Mouse (Mus musculus): ENCODE results near the gene Brd3. TPM values are rescaled to one million over a fixed set of nuclear protein-coding genes. Genes with fewer than 3 reads are reported as not detected.

Brd3 gene
- polyA plus RNA-seq, 1 experiment from 2014 or later: 76.2 TPM

DNA sequence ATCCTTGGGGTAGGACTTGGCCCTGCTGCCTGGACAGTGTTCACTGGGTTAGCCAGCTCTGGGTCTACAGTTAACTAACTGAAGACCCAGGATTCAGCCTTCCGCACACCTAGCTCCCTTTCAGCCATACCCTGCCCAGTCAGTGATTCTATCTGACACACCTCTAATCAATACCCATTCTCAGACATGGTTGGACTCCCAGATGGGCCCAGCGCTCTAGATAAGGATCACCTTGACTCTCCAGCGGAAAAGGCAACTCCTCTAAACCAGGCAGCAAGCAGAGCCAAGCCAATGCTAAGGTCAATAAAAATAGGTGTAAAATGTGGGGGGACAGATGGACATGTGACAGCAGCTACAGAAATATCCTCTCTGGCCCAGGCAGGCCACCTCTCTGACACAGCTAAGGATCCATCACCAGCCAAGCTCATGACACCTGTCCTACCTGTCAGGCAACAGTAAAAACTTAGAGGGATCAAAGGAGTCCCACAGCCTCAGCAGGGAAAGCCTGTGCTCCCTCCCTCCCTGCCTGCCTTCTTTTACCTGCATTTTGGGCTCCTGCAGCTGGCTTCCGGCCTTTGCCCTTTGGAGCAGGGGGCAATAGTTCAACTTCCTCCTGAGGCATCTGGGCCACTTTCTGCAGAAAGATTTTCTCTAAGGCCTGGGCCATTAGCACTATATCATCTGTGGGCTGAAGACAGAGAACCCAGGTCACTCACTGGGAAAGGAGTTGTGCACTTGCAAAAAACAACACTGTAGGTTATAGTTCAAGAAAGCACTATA lies 45.4 kb downstream of the Brd3 start:
- no peak overlapping the region for H3K4me3 ChIP-seq (replicated peaks)
- no peaks in the 10 kb centered on the region for H3K27me3 ChIP-seq (replicated peaks)
- no peak for ATAC-seq (ENCODE audit: insufficient read depth, low FRiP score, low read depth)
- no peak overlapping the region for H3K27ac ChIP-seq
- no peaks in the 10 kb centered on the region for H3K4me1 ChIP-seq
- H3K9ac ChIP-seq: no peak overlapping the region
- WGBS: 79% methylated on average over 4 of the region's 4 CpGs
- no peak overlapping the region for H3K4me2 ChIP-seq
- H3K9me3 ChIP-seq: no peaks in the 10 kb centered on the region
- H3K36me3 ChIP-seq: peaks cover 66% of the 10 kb centered on the region

GRCm38 (mm10) chr2:27460651-27461050 lies 46.8 kb downstream of the Brd3 start:
- H3K36me3 ChIP-seq: peaks cover 78% of the 10 kb centered on the region

GRCm38 (mm10) chr2:27460163-27460562 lies 47.3 kb downstream of the Brd3 start:
- Histone ChIP-seq H3K4me1 (no peaks in the 10 kb centered on the region), H3K36me3 (peaks cover 83% of the 10 kb centered on the region), H3K4me2 (no peak overlapping the region), H3K27ac (no peak overlapping the region), H3K9me3 (no peaks in the 10 kb centered on the region), H3K27me3 (replicated peaks) (no peaks in the 10 kb centered on the region), H3K9ac (no peak overlapping the region), H3K4me3 (replicated peaks) (no peak overlapping the region)
- no peak for ATAC-seq (ENCODE audit: insufficient read depth, low FRiP score, low read depth)
- WGBS: 82% methylated on average over 5 of the region's 5 CpGs

More at GRCm38 (mm10) chr2:27460651-27461050, 46.8 kb downstream of the Brd3 start:
- no peak overlapping the region for H3K9ac ChIP-seq
- ATAC-seq (ENCODE audit: insufficient read depth, low FRiP score, low read depth): no peak
- H3K4me3 ChIP-seq (replicated peaks): no peak overlapping the region
- no peak overlapping the region for H3K4me2 ChIP-seq
- no peaks in the 10 kb centered on the region for H3K27me3 ChIP-seq (replicated peaks)
- no peaks in the 10 kb centered on the region for H3K9me3 ChIP-seq
- H3K27ac ChIP-seq: no peak overlapping the region
- no peaks in the 10 kb centered on the region for H3K4me1 ChIP-seq
- 70% methylated on average over 9 of the region's 9 CpGs for WGBS

DNA sequence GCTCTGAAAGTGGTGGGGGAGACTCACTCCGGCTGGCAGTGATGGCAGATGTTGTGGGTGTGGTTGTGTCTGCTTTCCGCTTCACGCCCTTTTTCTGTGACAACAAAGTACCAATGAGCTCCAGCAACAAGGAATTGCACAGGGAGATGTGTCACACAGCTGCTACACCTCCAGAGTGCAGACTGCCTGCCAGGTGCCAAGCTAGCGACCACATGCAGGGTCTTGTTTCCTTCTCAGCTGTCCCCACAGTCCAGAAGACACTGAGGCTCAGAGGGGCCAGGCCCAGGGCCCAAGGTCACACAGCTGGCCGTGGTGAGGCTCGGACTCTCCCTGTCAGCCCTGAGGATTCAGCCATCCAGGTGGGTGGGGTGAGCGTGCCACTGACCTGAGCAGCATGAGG lies 47.7 kb downstream of the Brd3 start:
- H3K4me3 ChIP-seq (replicated peaks): no peak overlapping the region
- H3K4me1 ChIP-seq: no peaks in the 10 kb centered on the region
- 87% methylated on average over 7 of the region's 7 CpGs for WGBS
- H3K36me3 ChIP-seq: peaks cover 87% of the 10 kb centered on the region
- no peaks in the 10 kb centered on the region for H3K27me3 ChIP-seq (replicated peaks)
- ATAC-seq (ENCODE audit: insufficient read depth, low FRiP score, low read depth): no peak
- no peak overlapping the region for H3K4me2 ChIP-seq
- H3K27ac ChIP-seq: no peak overlapping the region
- H3K9ac ChIP-seq: no peak overlapping the region
- H3K9me3 ChIP-seq: no peaks in the 10 kb centered on the region

GRCm38 (mm10) chr2:27450226-27450625 lies 57.2 kb downstream of the Brd3 start:
- no peak for ATAC-seq (ENCODE audit: insufficient read depth, low FRiP score, low read depth)
- H3K27me3 ChIP-seq (replicated peaks): no peaks in the 10 kb centered on the region
- no peaks in the 10 kb centered on the region for H3K4me1 ChIP-seq

DNA sequence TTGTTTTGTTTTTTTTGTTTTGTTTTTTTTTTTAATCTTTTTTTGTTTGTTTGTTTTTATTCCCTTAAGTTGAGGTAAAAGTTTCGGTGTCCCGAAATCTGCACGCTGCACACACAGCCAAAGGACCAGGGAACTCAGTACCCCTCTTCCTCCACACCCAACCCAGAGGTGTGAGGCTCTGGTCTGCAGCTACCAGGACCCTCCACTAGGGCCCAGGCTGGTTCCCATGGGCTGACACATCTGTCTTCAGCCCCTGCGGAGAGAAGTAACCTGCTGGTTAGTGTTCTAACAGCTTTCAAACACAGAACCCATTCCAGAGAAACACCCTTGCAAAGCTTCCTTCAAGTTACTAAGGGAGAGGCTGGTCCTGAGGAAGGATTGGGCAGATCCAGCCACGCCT lies 59.7 kb downstream of the Brd3 start:
- Histone ChIP-seq H3K27me3 (replicated peaks) (no peaks in the 10 kb centered on the region), H3K27ac (no peak overlapping the region), H3K9me3 (no peaks in the 10 kb centered on the region), H3K4me1 (peaks cover 6% of the 10 kb centered on the region; the same call in 1 of the 2 replicates), H3K4me3 (replicated peaks) (no peak overlapping the region), H3K36me3 (peaks cover 72% of the 10 kb centered on the region), H3K9ac (no peak overlapping the region), H3K4me2 (no peak overlapping the region)
- ATAC-seq (ENCODE audit: insufficient read depth, low FRiP score, low read depth): no peak
- 90% methylated on average over 5 of the region's 5 CpGs for WGBS

More at GRCm38 (mm10) chr2:27450226-27450625, 57.2 kb downstream of the Brd3 start:
- Histone ChIP-seq H3K4me3 (replicated peaks) (no peak overlapping the region), H3K4me2 (no peak overlapping the region), H3K9me3 (no peaks in the 10 kb centered on the region), H3K36me3 (peaks cover 86% of the 10 kb centered on the region), H3K9ac (no peak overlapping the region), H3K27ac (no peak overlapping the region)
- WGBS: 79% methylated on average over 14 of the region's 14 CpGs

DNA sequence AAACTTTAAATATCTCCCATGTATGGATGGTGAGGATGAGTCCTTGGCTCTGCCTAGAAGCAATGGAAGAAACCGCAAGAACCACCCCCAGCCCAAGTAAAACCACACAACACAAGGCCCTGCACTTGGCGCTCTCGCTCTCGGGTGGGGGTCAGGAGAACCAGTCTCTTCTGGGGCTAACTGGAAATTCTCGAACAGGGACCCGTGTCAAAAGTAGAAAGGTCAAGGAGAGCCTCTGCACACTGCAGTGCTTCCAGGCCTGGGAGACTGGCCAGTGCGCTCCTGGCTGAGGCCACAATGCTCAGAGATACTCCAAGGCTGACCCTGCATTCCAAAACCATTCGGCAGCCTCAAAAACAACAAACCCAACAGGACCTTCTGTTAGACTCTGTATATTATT lies 60.6 kb downstream of the Brd3 start:
- Histone ChIP-seq H3K27ac (no peak overlapping the region), H3K9ac (no peak overlapping the region), H3K4me1 (peaks cover 9% of the 10 kb centered on the region; the same call in 1 of the 2 replicates), H3K27me3 (replicated peaks) (no peaks in the 10 kb centered on the region), H3K36me3 (peaks cover 65% of the 10 kb centered on the region), H3K9me3 (no peaks in the 10 kb centered on the region), H3K4me3 (replicated peaks) (no peak overlapping the region), H3K4me2 (no peak overlapping the region)
- ATAC-seq (ENCODE audit: insufficient read depth, low FRiP score, low read depth): no peak
- WGBS: 90% methylated on average over 8 of the region's 8 CpGs

DNA sequence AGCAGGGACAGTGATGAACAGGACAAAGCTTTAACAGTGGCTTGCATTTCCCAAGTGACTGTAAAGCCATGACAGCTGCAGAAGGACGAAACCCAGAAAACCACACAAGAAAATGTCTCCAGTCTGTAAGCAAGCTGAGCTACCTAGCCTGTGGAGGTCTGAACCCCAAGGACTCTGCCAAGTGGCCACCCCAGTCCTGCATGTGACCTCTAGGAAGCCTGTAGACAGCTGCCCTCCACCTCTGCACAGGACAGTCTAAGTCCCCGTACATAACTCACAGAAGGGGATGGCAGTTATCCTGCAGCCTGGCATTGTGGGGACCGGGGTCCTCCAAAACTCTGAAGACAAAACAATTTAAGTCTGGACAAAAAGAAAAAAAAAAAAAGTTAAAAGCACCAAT lies 61.6 kb downstream of the Brd3 start:
- Histone ChIP-seq H3K4me1 (peaks cover 11% of the 10 kb centered on the region; the same call in 1 of the 2 replicates), H3K27ac (no peak overlapping the region), H3K9me3 (no peaks in the 10 kb centered on the region), H3K9ac (no peak overlapping the region), H3K36me3 (peaks cover 56% of the 10 kb centered on the region), H3K27me3 (replicated peaks) (no peaks in the 10 kb centered on the region), H3K4me2 (no peak overlapping the region), H3K4me3 (replicated peaks) (no peak overlapping the region)
- ATAC-seq (ENCODE audit: insufficient read depth, low FRiP score, low read depth): no peak
- WGBS: 85% methylated on average over 3 of the region's 3 CpGs

- Histone ChIP-seq H3K9ac (no peak overlapping the region), H3K36me3 (peaks cover 33% of the 10 kb centered on the region), H3K27me3 (replicated peaks) (no peaks in the 10 kb centered on the region), H3K4me2 (peak overlapping the region; percentile 66; the same call in 1 of the 2 replicates), H3K4me3 (replicated peaks) (peak overlapping the region; percentile 56; the same call in 1 of the 2 replicates), H3K27ac (no peak overlapping the region), H3K4me1 (peaks cover 11% of the 10 kb centered on the region; the same call in 1 of the 2 replicates), H3K9me3 (no peaks in the 10 kb centered on the region)
- WGBS: 76% methylated on average over 5 of the region's 5 CpGs
- ATAC-seq (ENCODE audit: insufficient read depth, low FRiP score, low read depth): no peak
Observed at GRCm38 (mm10) chr2:27443450-27443708, 64.1 kb downstream of the Brd3 start.

DNA sequence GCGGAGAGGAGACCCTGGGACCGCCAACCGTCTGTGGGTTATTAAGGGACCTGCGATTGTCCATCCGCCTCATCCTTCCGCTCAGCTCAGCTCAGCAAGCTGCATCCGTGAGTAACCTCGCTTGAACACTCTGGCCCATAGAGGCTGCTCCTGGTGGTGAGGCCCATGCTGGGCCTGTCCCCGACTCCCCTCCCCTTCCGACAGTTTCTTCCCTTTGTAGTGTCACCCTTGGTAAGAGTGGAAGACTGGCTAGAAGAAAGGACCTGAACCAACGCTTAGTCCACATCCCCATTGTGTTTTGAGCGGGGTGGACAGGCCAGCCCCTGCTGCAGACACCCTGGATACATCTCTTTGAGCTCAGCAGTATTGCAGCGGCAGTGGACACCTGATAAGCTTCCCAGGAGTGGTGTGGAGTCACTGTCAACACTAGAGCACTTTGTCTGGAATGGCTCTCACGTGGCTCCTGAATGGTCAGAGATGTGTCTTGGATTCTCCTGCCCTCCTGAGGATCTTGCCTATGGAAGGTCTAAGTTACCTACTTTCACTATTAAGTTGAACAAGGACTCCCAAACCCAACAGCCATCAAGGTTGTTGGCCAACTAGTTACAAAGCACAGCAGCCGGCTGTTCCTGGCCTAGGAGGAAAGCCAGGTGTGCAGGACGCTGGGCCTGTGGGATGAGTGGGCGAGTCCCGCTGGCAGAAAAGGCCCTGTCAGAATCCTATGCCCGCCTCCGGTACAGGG lies 64.6 kb downstream of the Brd3 start:
- 33% methylated on average over 20 of the region's 20 CpGs for WGBS

GRCm38 (mm10) chr2:27441767-27442707 lies 65.4 kb downstream of the Brd3 start, which contains the start of gene Brd3os:
Gene Brd3os (plus strand): TSS chr2:27442324.
- Histone ChIP-seq H3K27ac (peak within 1 kb of the TSS; percentile 73), H3K4me3 (replicated peaks) (peak within 1 kb of the TSS; percentile 56), H3K4me1 (peaks cover 14% of the 10 kb centered on the region), H3K27me3 (replicated peaks) (no peaks in the 10 kb centered on the region), H3K9ac (peak within 1 kb of the TSS; percentile 3; the same call in 1 of the 2 replicates), H3K9me3 (no peaks in the 10 kb centered on the region), H3K36me3 (peaks cover 22% of the 10 kb centered on the region), H3K4me2 (peak within 1 kb of the TSS; percentile 66)
- ATAC-seq (ENCODE audit: insufficient read depth, low FRiP score, low read depth): peak; percentile 88
- WGBS: 1% methylated on average over 36 of the region's 36 CpGs

More for the DNA sequence above, 64.6 kb downstream of the Brd3 start:
- Histone ChIP-seq H3K36me3 (peaks cover 28% of the 10 kb centered on the region), H3K4me3 (replicated peaks) (peak overlapping the region; percentile 56), H3K9me3 (no peaks in the 10 kb centered on the region), H3K27me3 (replicated peaks) (no peaks in the 10 kb centered on the region), H3K27ac (peak overlapping the region; percentile 6), H3K4me1 (peaks cover 13% of the 10 kb centered on the region), H3K4me2 (peak overlapping the region; percentile 66), H3K9ac (peak overlapping the region; percentile 3; the same call in 1 of the 2 replicates)
- ATAC-seq (ENCODE audit: insufficient read depth, low FRiP score, low read depth): peak; percentile 33
